ENCODE assay signal across 9 mouse cellular contexts in the genomic region with DNA sequence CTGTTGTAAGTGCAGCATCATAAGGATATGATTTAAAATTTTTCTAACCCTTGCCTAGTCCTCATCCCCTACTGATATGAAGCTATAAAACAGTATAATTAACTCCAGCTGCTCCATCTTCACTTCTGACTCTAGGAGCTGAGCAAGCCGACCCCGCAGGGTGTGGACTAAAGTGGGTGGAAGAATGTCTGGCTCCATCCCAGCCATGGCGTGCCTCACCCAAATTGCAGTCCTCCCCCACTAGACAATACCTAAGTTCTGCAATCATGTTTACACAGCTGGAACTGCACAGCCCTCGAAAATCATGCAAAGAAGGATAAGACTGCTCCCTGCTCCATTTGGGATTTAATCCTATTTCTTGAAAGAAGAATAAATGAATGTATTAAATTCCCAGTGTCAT.
DNase-seq lines count a peak whose midpoint lies in the region; ATAC-seq lines count a peak whose summit lies in the region.
"Had no signal": no experiment of that assay in that cellular context is flagged by ENCODE, and none has a peak within 500 bp of the region (broad histone marks: within the 10 kb centered on the region; RNA-seq: fewer than 3 reads in every experiment).

No protein-coding gene starts in this region.

- H3K9ac ChIP-seq in heart, embryonic 16.5 days (ENCODE audit: low read length): no peak overlapping the region
- H3K9ac ChIP-seq in lung, embryonic 15.5 days: no peak overlapping the region

- peak; percentile 55; the same call in 1 of the 2 replicates for ATAC-seq in heart, embryonic 16.5 days (replicated peaks; ENCODE audit: extremely low read depth, insufficient read depth, low FRiP score)
- peak; percentile 90; the same call in 1 of the 2 replicates for ATAC-seq in lung, embryonic 15.5 days (ENCODE audit: borderline replicate concordance, extremely low read depth, low FRiP score, low TSS enrichment)

- 52% methylated on average over 4 of the region's 4 CpGs for WGBS in heart, embryonic 10.5 days
- WGBS in heart, embryonic 16.5 days: 27% methylated on average over 4 of the region's 4 CpGs
- 31% methylated on average over 4 of the region's 4 CpGs for WGBS in lung, embryonic 15.5 days

- H3K36me3 ChIP-seq in heart, embryonic 10.5 days: no peaks in the 10 kb centered on the region
- no peaks in the 10 kb centered on the region for H3K36me3 ChIP-seq in heart, embryonic 16.5 days (ENCODE audit: control insufficient read depth, insufficient read depth)
- no peaks in the 10 kb centered on the region for H3K36me3 ChIP-seq in lung, embryonic 15.5 days

- H3K4me2 ChIP-seq in heart, embryonic 16.5 days (ENCODE audit: low read depth, low read length): no peak overlapping the region
- H3K4me2 ChIP-seq in lung, embryonic 15.5 days: no peak overlapping the region

- H3K9me3 ChIP-seq in heart, embryonic 10.5 days: no peaks in the 10 kb centered on the region
- no peaks in the 10 kb centered on the region for H3K9me3 ChIP-seq in heart, embryonic 16.5 days (replicated peaks; ENCODE audit: control insufficient read depth, low read length)
- no peaks in the 10 kb centered on the region for H3K9me3 ChIP-seq in lung, embryonic 15.5 days
- H3K9me3 ChIP-seq: megakaryocyte, embryonic 14.5 days had no signal

- H3K4me1 ChIP-seq in heart, embryonic 10.5 days: no peaks in the 10 kb centered on the region
- 0 out of 2 replicates have a peak, but pooled peaks cover 2% of the 10 kb centered on the region for H3K4me1 ChIP-seq in heart, embryonic 16.5 days (ENCODE audit: control insufficient read depth, insufficient read depth, low read length)
- no peaks in the 10 kb centered on the region for H3K4me1 ChIP-seq in lung, embryonic 15.5 days
- H3K4me1 ChIP-seq: megakaryocyte, embryonic 14.5 days had no signal

- no peak overlapping the region for H3K27ac ChIP-seq in heart, embryonic 10.5 days
- no peak overlapping the region for H3K27ac ChIP-seq in heart, embryonic 16.5 days (ENCODE audit: low read length)
- H3K27ac ChIP-seq in lung, embryonic 15.5 days: no peak overlapping the region

- peak; percentile 96 for DNase-seq in heart, adult 11 months
- DNase-seq in heart, embryonic 10.5 days (ENCODE audit: low spot score): no peak
- peak; percentile 35 for DNase-seq in embryo, embryonic 10.5 days (ENCODE audit: low spot score)
- DNase-seq in cerebellum, adult 11 months: no peak
- no peak for DNase-seq in frontal cortex, postnatal 14 days (ENCODE audit: low spot score in 2 of 2)
- no peak for DNase-seq in cerebellum, postnatal 25 days

- no peak overlapping the region for H3K4me3 ChIP-seq in heart, embryonic 10.5 days
- H3K4me3 ChIP-seq in heart, embryonic 16.5 days (ENCODE audit: low read length): no peak overlapping the region
- H3K4me3 ChIP-seq in lung, embryonic 15.5 days: no peak overlapping the region
- H3K4me3 ChIP-seq: megakaryocyte, embryonic 14.5 days had no signal

- H3K27me3 ChIP-seq in heart, embryonic 10.5 days (ENCODE audit: insufficient read depth, poor library complexity, severe bottlenecking): no peaks in the 10 kb centered on the region
- H3K27me3 ChIP-seq in heart, embryonic 16.5 days (ENCODE audit: control insufficient read depth, insufficient read depth, low read length): no peaks in the 10 kb centered on the region
- H3K27me3 ChIP-seq in lung, embryonic 15.5 days: no peaks in the 10 kb centered on the region

Comparison
In these comparisons a context has a peak if more than half of its experiments do, and no peak if none do; other contexts are left out.
1. DNase-seq: peak in heart, adult 11 months (single experiment) and embryo, embryonic 10.5 days (single experiment); none in heart, embryonic 10.5 days (single experiment), cerebellum, adult 11 months (single experiment), frontal cortex, postnatal 14 days (0 of 2) and cerebellum, postnatal 25 days (0 of 2).